Mouse (Mus musculus): ENCODE measurements around the gene Stxbp3. TPM values are rescaled to one million over a fixed set of nuclear protein-coding genes. Genes with fewer than 3 reads are reported as not detected.

Stxbp3 gene
- total and polyA plus RNA-seq, 3 experiments: 15.9 to 32.2 TPM; not detected in 1

DNA sequence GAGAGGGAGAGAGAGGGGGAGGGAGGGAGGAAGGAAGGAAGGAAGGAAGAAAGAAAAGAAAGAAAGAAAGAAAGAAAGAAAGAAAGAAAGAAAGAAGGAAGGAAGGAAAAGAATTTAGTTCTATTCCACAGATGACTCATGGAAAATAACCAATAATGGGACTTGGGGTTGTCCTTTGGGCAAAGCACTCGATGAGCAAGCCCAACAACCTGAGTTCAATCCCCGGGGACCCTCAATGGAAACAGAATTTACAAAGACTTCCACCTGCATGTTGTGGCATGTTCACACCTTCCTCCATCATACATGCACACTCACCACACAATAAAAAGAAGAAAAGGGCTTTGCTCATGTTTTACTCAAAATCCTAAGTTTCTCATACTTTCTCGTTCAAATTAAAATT lies 27.1 kb upstream of the Stxbp3 start:
- H3K9me3 ChIP-seq (replicated peaks; ENCODE audit: insufficient read depth, low read length): no peaks in the 10 kb centered on the region; the same call in 1 of the 2 replicates
- no peaks in the 10 kb centered on the region for H3K79me2 ChIP-seq (ENCODE audit: control insufficient read depth, insufficient read depth, low read length, poor library complexity)
- no peak for DNase-seq (ENCODE audit: low read depth, low spot score)
- H3K4me1 ChIP-seq (ENCODE audit: control insufficient read depth in 1 of 2, insufficient read depth in 2 of 2, low read length in 2 of 2): no peaks in the 10 kb centered on the region
- H3K27me3 ChIP-seq (ENCODE audit: control insufficient read depth in 1 of 2, insufficient read depth in 2 of 2, low read length in 2 of 2): peaks cover 2 to 3% of the 10 kb centered on the region in 2 experiments; a peak in 2 of 4 replicates
- H3K36me3 ChIP-seq (ENCODE audit: control insufficient read depth in 1 of 2, insufficient read depth in 2 of 2, low read length in 2 of 2): no peaks in the 10 kb centered on the region
- H3K9ac ChIP-seq (ENCODE audit: control insufficient read depth, low read depth, low read length, poor library complexity, severe bottlenecking): no peak overlapping the region
- no peak overlapping the region for H3K4me3 ChIP-seq (ENCODE audit: control insufficient read depth in 1 of 2, insufficient read depth in 1 of 2, low read depth in 2 of 2, low read length in 2 of 2)
- TF ChIP-seq ELF1 (IDR thresholded peaks at IDR 0.05; ENCODE audit: low read depth, low read length): no peak
- TF ChIP-seq UBTF (IDR thresholded peaks at IDR 0.05; ENCODE audit: borderline replicate concordance, insufficient read depth, low read depth, low read length): no peak
- no peak for TF ChIP-seq RCOR1 (IDR thresholded peaks at IDR 0.05; ENCODE audit: low read depth, low read length)
- no peak for TF ChIP-seq CHD2 (IDR thresholded peaks at IDR 0.05; ENCODE audit: low read length)
- TF ChIP-seq EP300 (IDR thresholded peaks at IDR 0.05; ENCODE audit: low read depth in 1 of 2, low read length in 2 of 2): no peak
- no peak overlapping the region for H3K27ac ChIP-seq (ENCODE audit: control insufficient read depth, low read depth, low read length)

DNA sequence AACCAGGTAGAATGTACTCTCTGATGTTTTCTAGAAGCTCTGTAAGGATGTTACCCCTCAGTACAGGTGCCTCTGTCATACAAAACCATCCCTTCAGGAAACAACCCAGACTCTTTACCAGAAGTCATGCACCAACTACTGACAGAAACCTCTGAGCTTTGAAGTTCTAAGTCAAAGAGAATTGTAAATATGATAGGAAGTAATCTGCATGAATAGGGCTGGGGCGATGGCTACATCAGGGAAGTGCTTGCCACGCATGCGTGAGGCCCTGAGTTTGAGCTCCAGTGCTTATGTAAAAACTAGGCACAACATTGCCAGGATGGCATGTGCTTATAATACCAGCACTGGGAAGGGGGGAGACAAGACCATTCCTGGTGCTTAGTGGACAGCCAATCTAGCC lies 25.4 kb upstream of the Stxbp3 start:
- Histone ChIP-seq H3K27me3 (ENCODE audit: control insufficient read depth in 1 of 2, insufficient read depth in 2 of 2, low read length in 2 of 2) (peaks cover 2 to 3% of the 10 kb centered on the region in 2 experiments; a peak in 1 of 4 replicates), H3K9me3 (replicated peaks; ENCODE audit: insufficient read depth, low read length) (no peaks in the 10 kb centered on the region; the same call in 1 of the 2 replicates), H3K4me1 (ENCODE audit: control insufficient read depth in 1 of 2, insufficient read depth in 2 of 2, low read length in 2 of 2) (no peaks in the 10 kb centered on the region), H3K27ac (ENCODE audit: control insufficient read depth, low read depth, low read length) (no peak overlapping the region), H3K79me2 (ENCODE audit: control insufficient read depth, insufficient read depth, low read length, poor library complexity) (no peaks in the 10 kb centered on the region), H3K9ac (ENCODE audit: control insufficient read depth, low read depth, low read length, poor library complexity, severe bottlenecking) (no peak overlapping the region), H3K4me3 (ENCODE audit: control insufficient read depth in 1 of 2, insufficient read depth in 1 of 2, low read depth in 2 of 2, low read length in 2 of 2) (no peak overlapping the region), H3K36me3 (ENCODE audit: control insufficient read depth in 1 of 2, insufficient read depth in 2 of 2, low read length in 2 of 2) (peaks cover 0 to 2% of the 10 kb centered on the region in 2 experiments; a peak in 1 of 4 replicates)
- no peak for DNase-seq (ENCODE audit: low read depth, low spot score)
- TF ChIP-seq RAD21 (IDR thresholded peaks at IDR 0.05; ENCODE audit: low read depth, low read length) (no peak), GABPA (IDR thresholded peaks at IDR 0.05; ENCODE audit: low read depth, low read length) (no peak), GATA1 (IDR thresholded peaks at IDR 0.05; ENCODE audit: low read depth, low read length) (no peak), TBP (IDR thresholded peaks at IDR 0.05; ENCODE audit: low read depth, low read length) (no peak), POLR2A (IDR thresholded peaks at IDR 0.05; ENCODE audit: control insufficient read depth in 1 of 2, insufficient read depth in 1 of 2, low read depth in 1 of 2, low read length in 2 of 2, poor library complexity in 1 of 2) (no peak), CTCF (IDR thresholded peaks at IDR 0.05 in 2 of 3, conservative IDR thresholded peaks at IDR 0.05 in 1 of 3; ENCODE audit: control insufficient read depth in 1 of 3, insufficient read depth in 1 of 3, low read depth in 2 of 3, low read length in 3 of 3, poor library complexity in 1 of 3, severe bottlenecking in 1 of 3) (no peak), ZNF384 (IDR thresholded peaks at IDR 0.05; ENCODE audit: low read depth, low read length) (no peak), UBTF (IDR thresholded peaks at IDR 0.05; ENCODE audit: borderline replicate concordance, insufficient read depth, low read depth, low read length) (no peak), ETS1 (IDR thresholded peaks at IDR 0.05; ENCODE audit: low read depth, low read length) (no peak), MYB (IDR thresholded peaks at IDR 0.05; ENCODE audit: low read depth, low read length) (no peak), MAZ (IDR thresholded peaks at IDR 0.05; ENCODE audit: low read depth, low read length) (no peak), ZKSCAN1 (IDR thresholded peaks at IDR 0.05; ENCODE audit: low read depth, low read length) (no peak), ZMIZ1 (IDR thresholded peaks at IDR 0.05; ENCODE audit: low read depth, low read length) (no peak)
